Mouse (Mus musculus) stomach, postnatal 0 days (tissue): ENCODE data around the gene Itga1.

Experiments used
- CTCF ChIP-seq: IDR thresholded peaks from 2 replicates; pipeline ENCODE4 v1.5.1; 2016; ENCODE audit warnings: antibody characterized with exemption, low read depth, mild to moderate bottlenecking, moderate library complexity
- EP300 ChIP-seq: optimal IDR thresholded peaks from 2 replicates; pipeline ENCODE3; 2016; ENCODE audit warnings: antibody characterized with exemption

- no peak for TF ChIP-seq CTCF
- TF ChIP-seq EP300, result no peak
Observed at GRCm38 (mm10) chr13:115006213-115006835, 95.4 kb downstream of the Itga1 start.
